Mouse (Mus musculus): Measurements from ENCODE around the gene Clca3a1. TPM values are rescaled to one million over a fixed set of nuclear protein-coding genes. Genes with fewer than 3 reads are reported as not detected.

Gene Clca3a1
- total RNA-seq, 2 experiments from 2014 or later = 2.2 to 2.8 TPM

GRCm38 (mm10) chr3:144692052-144692451 is 68.7 kb downstream of the Clca3a1 start:
- intact Hi-C loops (cut with DNase I) = loop anchor here (2.0 to 5.0 kb wide), 3 partner anchors 29 to 240 kb away; partner anchors contain the start of gene Sh3glb1
- DNase-seq = no peak

GRCm38 (mm10) chr3:144689236-144689635 is 71.5 kb downstream of the Clca3a1 start:
- DNase-seq = no peak
- intact Hi-C loops (cut with DNase I) = no loop called here

DNA sequence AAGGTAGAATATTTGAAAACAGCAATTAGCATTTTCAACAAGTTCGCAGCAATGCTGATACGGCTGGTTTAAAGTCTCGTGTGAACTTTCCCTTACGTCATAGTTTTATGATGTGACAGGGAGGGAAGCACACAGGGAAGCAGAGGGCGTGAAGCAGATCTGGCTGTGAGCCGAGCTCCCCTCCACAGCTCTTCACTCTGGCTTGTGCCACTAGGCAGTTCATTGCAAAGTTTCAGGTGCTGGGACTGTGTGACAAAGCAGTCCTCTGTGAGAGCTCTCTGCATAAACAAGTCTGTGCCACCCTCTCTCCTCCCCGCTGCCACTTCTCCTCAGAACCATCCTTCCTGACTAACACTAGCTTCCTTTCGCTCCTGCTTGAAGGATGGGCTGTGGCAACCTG is 72.5 kb downstream of the Clca3a1 start:
- no peak for DNase-seq
- intact Hi-C loops (cut with DNase I) = no loop called here

DNA sequence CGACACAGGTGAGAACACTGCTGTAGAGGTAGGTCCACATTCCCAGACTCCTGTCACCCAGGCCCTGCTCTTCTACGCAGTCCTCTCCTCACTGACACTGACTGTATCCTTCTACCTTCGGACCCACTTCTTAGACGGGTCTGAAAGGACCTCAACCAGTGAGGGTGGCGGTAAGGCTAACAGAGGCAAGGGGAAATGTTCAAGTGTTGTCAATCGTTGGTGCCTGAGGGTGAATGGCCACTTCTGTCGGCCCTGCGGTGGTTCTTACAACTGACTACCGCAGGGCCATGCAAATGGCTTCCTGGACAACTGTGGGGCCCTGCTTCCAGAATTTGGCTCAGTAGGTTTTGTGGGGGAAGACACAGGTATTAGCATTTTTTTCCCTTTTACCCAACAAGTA is 73.2 kb downstream of the Clca3a1 start:
- no peak for DNase-seq
- intact Hi-C loops (cut with DNase I) = no loop called here

DNA sequence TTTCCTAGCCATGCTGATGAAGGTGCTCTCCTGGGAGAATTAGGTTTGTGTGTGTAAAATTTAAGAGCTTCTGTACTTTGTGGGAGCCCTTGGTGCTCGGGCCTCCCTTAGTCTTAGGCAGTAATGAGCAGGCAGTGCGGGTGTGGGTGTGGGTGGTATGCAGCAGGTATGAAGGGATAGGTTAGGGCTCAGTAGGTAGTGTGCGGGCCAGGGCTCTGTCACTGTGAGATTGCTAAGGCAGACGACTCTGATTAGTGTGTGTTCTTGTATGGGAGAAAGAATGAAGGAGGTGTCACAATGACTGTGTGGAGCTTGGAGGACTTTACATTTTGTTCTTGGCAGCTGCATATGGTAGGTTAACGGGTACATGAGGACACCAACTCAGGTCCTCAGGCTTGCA is 74.6 kb downstream of the Clca3a1 start:
- intact Hi-C loops (cut with DNase I) = no loop called here
- no peak for DNase-seq

DNA sequence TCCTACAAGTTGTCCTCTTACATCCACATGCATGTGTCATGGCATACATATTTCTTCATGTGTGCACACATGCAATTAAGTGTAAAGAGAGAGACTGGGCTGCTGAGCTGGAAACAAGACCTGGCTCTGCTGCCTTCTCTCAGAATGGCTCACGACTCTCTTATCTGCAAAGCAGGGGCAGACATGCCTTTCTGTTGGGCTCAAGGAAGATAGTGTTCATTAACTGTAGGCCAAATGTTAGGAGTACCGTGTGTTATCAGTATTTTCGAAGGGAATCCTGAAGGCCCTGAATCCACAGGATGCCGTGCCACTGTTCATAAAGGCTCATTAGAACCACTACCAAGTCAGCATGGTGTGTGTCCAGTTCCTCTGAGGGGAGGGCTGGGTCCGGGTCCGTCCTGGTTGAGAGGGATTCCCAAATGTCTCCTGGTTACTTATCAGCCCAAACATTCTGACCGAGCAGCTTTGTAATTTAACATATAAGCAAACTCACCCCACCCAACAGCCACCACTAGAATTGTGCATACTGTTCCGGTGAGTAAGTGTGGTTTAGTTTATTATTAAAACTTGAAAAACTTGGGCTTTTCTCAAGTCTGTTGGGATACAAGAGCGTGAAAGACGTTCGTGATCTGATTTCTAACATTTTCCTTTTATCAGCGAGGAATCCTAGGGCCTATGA is 77.5 kb downstream of the Clca3a1 start:
- DNase-seq = no peak
- intact Hi-C loops (cut with DNase I) = no loop called here

DNA sequence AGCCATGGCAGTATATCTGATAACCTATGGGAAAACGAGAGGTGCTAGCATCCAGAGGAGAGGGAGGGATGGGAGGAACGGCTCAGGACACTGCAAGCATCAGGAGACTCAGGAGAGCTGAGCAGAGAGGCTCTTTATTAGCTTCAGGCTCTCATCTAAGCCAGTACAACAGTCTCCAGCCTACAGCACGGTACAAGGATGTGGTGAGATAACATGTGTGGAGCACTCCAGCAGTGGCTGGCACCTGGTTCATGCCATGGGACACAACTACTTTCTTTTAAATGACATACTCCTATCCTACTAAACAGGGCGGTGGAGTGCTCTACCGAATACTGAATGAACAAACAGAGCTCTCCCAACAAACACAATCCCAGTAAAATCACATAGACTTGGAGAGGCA is 79.2 kb downstream of the Clca3a1 start:
- intact Hi-C loops (cut with DNase I) = no loop called here
- DNase-seq = no peak

DNA sequence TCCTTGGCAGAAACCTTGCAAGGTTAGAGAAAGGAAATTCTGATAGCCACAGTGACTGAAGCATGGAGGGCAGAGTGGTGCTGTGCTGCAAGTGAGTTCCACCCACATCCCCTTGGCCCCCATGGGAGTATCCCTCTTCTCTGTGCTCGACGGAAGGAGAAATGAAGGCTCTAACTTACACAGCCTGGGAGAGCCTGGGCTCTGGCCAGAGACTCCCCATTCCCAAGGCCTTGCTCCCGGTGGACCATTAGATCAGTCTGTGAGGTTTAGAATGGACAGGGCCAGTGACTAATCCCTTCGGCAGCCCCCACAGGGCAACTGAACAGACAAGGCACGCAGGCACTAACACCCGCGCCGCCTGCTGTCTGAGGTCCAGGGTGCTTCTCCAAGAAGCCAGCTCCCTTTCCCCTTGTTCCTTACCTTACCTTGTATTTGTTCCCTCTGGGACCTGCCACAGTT is 81.0 kb downstream of the Clca3a1 start:
- intact Hi-C loops (cut with DNase I) = no loop called here
- DNase-seq = peak in 1 of 2 experiments; percentile 41

Other genes with a start within 250 kb of the Clca3a1 start
- 10 to 100 TPM; 11.9 to 12.6 TPM for gene Hs2st1, start 190.8 kb downstream of the Clca3a1 start, total RNA-seq (2021)
- 100 to 1,000 TPM; 169 to 176 TPM for gene Selenof, start 190.7 kb downstream of the Clca3a1 start, total RNA-seq (2021)
- 100 to 1,000 TPM; 292 to 300 TPM for gene Sh3glb1, start 40.6 kb downstream of the Clca3a1 start, total RNA-seq (2021)
- gene Clca3a2, start 58.5 kb upstream of the Clca3a1 start, total RNA-seq (2021) = under 1 TPM; 0.31 to 0.59 TPM
- gene Clca3b, start 88.4 kb upstream of the Clca3a1 start, total RNA-seq (2021) = not detected
- gene Clca4b, start 171.6 kb upstream of the Clca3a1 start, total RNA-seq (2021) = not detected
- not detected for gene Clca4a, start 214.1 kb upstream of the Clca3a1 start, total RNA-seq (2021)